9 mouse cellular contexts compared by ENCODE assay signal in the genomic region with DNA sequence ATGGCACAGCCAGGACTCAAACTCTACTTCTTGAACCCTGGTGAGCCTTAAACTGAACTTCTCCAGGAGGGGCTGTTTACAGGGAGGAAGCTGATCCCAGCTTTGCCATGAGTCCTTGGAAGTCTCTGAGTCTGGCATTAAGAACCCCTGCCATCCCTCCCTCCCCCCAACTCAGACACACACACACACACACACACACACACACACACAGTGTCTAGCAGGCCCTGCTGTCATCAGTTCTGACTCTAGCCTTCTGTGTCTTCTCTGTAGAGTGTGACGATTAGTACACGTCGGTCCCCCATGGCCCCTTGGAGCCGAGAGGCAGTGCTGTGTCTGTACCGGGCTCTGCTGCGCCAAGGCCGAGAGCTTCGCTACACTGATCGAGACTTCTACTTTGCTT. TPM values are rescaled to one million over a fixed set of nuclear protein-coding genes. Genes with fewer than 3 reads are reported as not detected.
DNase-seq lines count a peak whose midpoint lies in the region; ATAC-seq and TF ChIP-seq lines count a peak whose summit lies in the region.
"Had no signal": no experiment of that assay in that cellular context is flagged by ENCODE, and none has a peak within 500 bp of the region (broad histone marks: within the 10 kb centered on the region; RNA-seq: fewer than 3 reads in every experiment).

A gene (plus strand): TSS at position 301 of the 400 bp plus-strand sequence.

- ATAC-seq in kidney, postnatal 0 days (replicated peaks; ENCODE audit: low FRiP score, low read depth) = no peak
- ATAC-seq in hindbrain, embryonic 11.5 days (ENCODE audit: low FRiP score) = no peak
- no peak for ATAC-seq in midbrain, embryonic 11.5 days (ENCODE audit: low FRiP score)

- no peak within 1 kb of the TSS for H3K27ac ChIP-seq in kidney, postnatal 0 days
- peak within 1 kb of the TSS; percentile 95 for H3K27ac ChIP-seq in embryonic facial prominence, embryonic 10.5 days (replicated peaks)
- H3K27ac ChIP-seq in hindbrain, embryonic 11.5 days (ENCODE audit: low read depth, low read length) = no peak within 1 kb of the TSS
- H3K27ac ChIP-seq in midbrain, embryonic 11.5 days (ENCODE audit: low read depth, low read length) = no peak within 1 kb of the TSS

- no peak for DNase-seq in kidney, postnatal 0 days (ENCODE audit: low spot score)
- no peak for DNase-seq in kidney, adult 8-10 months
- DNase-seq in embryonic facial prominence, embryonic 10.5 days (ENCODE audit: low spot score) = no peak
- no peak for DNase-seq in hindbrain, embryonic 11.5 days (ENCODE audit: low spot score)
- no peak for DNase-seq in midbrain, embryonic 11.5 days (ENCODE audit: low spot score, missing footprints)
- no peak for DNase-seq in spleen, postnatal 14 days (ENCODE audit: low spot score in 2 of 2)
- DNase-seq in right cerebral cortex, postnatal 10 days (ENCODE audit: low spot score in 2 of 2) = no peak
- DNase-seq in gastrocnemius, adult 8-10 months (ENCODE audit: low spot score in 2 of 2) = no peak

- H3K27me3 ChIP-seq in kidney, postnatal 0 days (ENCODE audit: insufficient read depth, low read length) = no peaks in the 10 kb centered on the region
- no peaks in the 10 kb centered on the region for H3K27me3 ChIP-seq in embryonic facial prominence, embryonic 10.5 days (replicated peaks; ENCODE audit: low read depth, poor library complexity, severe bottlenecking)
- H3K27me3 ChIP-seq in hindbrain, embryonic 11.5 days (ENCODE audit: control insufficient read depth, insufficient read depth, low read length) = no peaks in the 10 kb centered on the region
- no peaks in the 10 kb centered on the region for H3K27me3 ChIP-seq in midbrain, embryonic 11.5 days (ENCODE audit: control insufficient read depth, insufficient read depth, low read length)

- WGBS in kidney, postnatal 0 days = 95% methylated on average over 9 of the region's 9 CpGs
- 94% methylated on average over 9 of the region's 9 CpGs for WGBS in embryonic facial prominence, embryonic 10.5 days
- 95% methylated on average over 9 of the region's 9 CpGs for WGBS in hindbrain, embryonic 11.5 days
- 95% methylated on average over 9 of the region's 9 CpGs for WGBS in midbrain, embryonic 11.5 days

- peaks cover 33% of the 10 kb centered on the region for H3K36me3 ChIP-seq in kidney, postnatal 0 days (ENCODE audit: insufficient read depth, low read length)
- H3K36me3 ChIP-seq in embryonic facial prominence, embryonic 10.5 days (replicated peaks) = peaks cover 48% of the 10 kb centered on the region
- H3K36me3 ChIP-seq in hindbrain, embryonic 11.5 days (ENCODE audit: control insufficient read depth, insufficient read depth, low read length) = no peaks in the 10 kb centered on the region
- peaks cover 13% of the 10 kb centered on the region; the same call in 1 of the 2 replicates for H3K36me3 ChIP-seq in midbrain, embryonic 11.5 days (ENCODE audit: control insufficient read depth, insufficient read depth, low read length)

- peak within 1 kb of the TSS; percentile 86 for H3K9ac ChIP-seq in kidney, postnatal 0 days (ENCODE audit: low read depth, low read length)
- peak within 1 kb of the TSS; percentile 88 for H3K9ac ChIP-seq in hindbrain, embryonic 11.5 days (ENCODE audit: low read depth, low read length)
- peak within 1 kb of the TSS; percentile 87 for H3K9ac ChIP-seq in midbrain, embryonic 11.5 days (ENCODE audit: low read length)

- H3K4me2 ChIP-seq in kidney, postnatal 0 days (ENCODE audit: low read length) = peak within 1 kb of the TSS; percentile 56
- H3K4me2 ChIP-seq in hindbrain, embryonic 11.5 days (replicated peaks; ENCODE audit: low read depth, low read length) = peak within 1 kb of the TSS; percentile 80
- H3K4me2 ChIP-seq in midbrain, embryonic 11.5 days = peak within 1 kb of the TSS; percentile 83

- H3K4me3 ChIP-seq in kidney, postnatal 0 days (replicated peaks; ENCODE audit: low read depth, low read length) = peak within 1 kb of the TSS; percentile 90
- peak within 1 kb of the TSS; percentile 83 for H3K4me3 ChIP-seq in embryonic facial prominence, embryonic 10.5 days
- peak within 1 kb of the TSS; percentile 95 for H3K4me3 ChIP-seq in hindbrain, embryonic 11.5 days (ENCODE audit: low read depth, low read length)
- peak within 1 kb of the TSS; percentile 88 for H3K4me3 ChIP-seq in midbrain, embryonic 11.5 days (ENCODE audit: low read depth, low read length)

- no peak for TF ChIP-seq CTCF in kidney, postnatal 0 days (IDR thresholded peaks at IDR 0.05; ENCODE audit: low read depth)

- H3K4me1 ChIP-seq in kidney, postnatal 0 days (replicated peaks; ENCODE audit: insufficient read depth, low read length) = peaks cover 7% of the 10 kb centered on the region; the same call in 1 of the 2 replicates
- peaks cover 25% of the 10 kb centered on the region for H3K4me1 ChIP-seq in embryonic facial prominence, embryonic 10.5 days
- no peaks in the 10 kb centered on the region for H3K4me1 ChIP-seq in hindbrain, embryonic 11.5 days (replicated peaks; ENCODE audit: control insufficient read depth, insufficient read depth, low read length)
- peaks cover 7% of the 10 kb centered on the region for H3K4me1 ChIP-seq in midbrain, embryonic 11.5 days (ENCODE audit: control insufficient read depth, insufficient read depth, low read length)

- H3K9me3 ChIP-seq in kidney, postnatal 0 days (replicated peaks; ENCODE audit: low read length) = no peaks in the 10 kb centered on the region
- no peaks in the 10 kb centered on the region for H3K9me3 ChIP-seq in embryonic facial prominence, embryonic 10.5 days
- H3K9me3 ChIP-seq in hindbrain, embryonic 11.5 days (ENCODE audit: control insufficient read depth, low read length) = no peaks in the 10 kb centered on the region
- no peaks in the 10 kb centered on the region for H3K9me3 ChIP-seq in midbrain, embryonic 11.5 days (ENCODE audit: control insufficient read depth, low read length)

RNA-seq across cellular contexts. Expression of the gene that starts here (rescaled TPM):
- not detected in 2 replicates for polyA plus RNA-seq in kidney, postnatal 0 days (2015; fragmentation: Nextera tagmentation; extraction: Ambion mirVana)
- polyA plus RNA-seq in embryonic facial prominence, embryonic 10.5 days (2016; fragmentation: Nextera tagmentation; extraction: Ambion mirVana) = not detected in 2 replicates
- polyA plus RNA-seq in hindbrain, embryonic 11.5 days (2014; fragmentation: Nextera tagmentation; extraction: Ambion mirVana) = not detected in 2 replicates
- not detected in 2 replicates for polyA plus RNA-seq in midbrain, embryonic 11.5 days (2014; fragmentation: Nextera tagmentation; extraction: Ambion mirVana)
- total RNA-seq in gastrocnemius, adult 8-10 months (2022) = 10 to 100 TPM in 2 of 4 experiments, 1 to 10 TPM in 2; 3.3 to 22.6 (median 9.7) TPM
- polyA plus RNA-seq: spleen, adult 2 months had no signal
